Mouse (Mus musculus) kidney, postnatal 0 days (tissue): ENCODE results near the gene Pole. TPM values are rescaled to one million over a fixed set of nuclear protein-coding genes. Genes with fewer than 3 reads are reported as not detected.
A peak's percentile ranks its signal among the peaks of the same experiment; 100 is the strongest.

ENCODE experiments used
- ATAC-seq: fragments of 200-750 bp; cut with Nextera tagmentation; replicated peaks from 2 replicates; pipeline ENCODE4 v1.8.0; 2017; ENCODE audit warnings: low read depth, moderate number of reproducible peaks, moderate TSS enrichment, moderate library complexity; ENCODE audit not compliant: low FRiP score
- DNase-seq: peaks from one replicate; pipeline ENCODE4 v3.0.0-alpha.2; 2016; ENCODE audit warnings: low spot score
- H3K27ac ChIP-seq: fragments of 300-500 bp; sonication (generic); 2 replicates; pipeline ENCODE4 v1.5.1; 2014; ENCODE audit warnings: mild to moderate bottlenecking
- H3K27me3 ChIP-seq: fragments of 300-500 bp; sonication (generic); 2 replicates; pipeline ENCODE4 v1.6.1; 2014; ENCODE audit warnings: low read length, mixed read lengths; ENCODE audit not compliant: insufficient read depth
- H3K36me3 ChIP-seq: fragments of 300-500 bp; sonication (generic); 2 replicates; pipeline ENCODE4 v1.6.1; 2014; ENCODE audit warnings: low read length, mixed read lengths; ENCODE audit not compliant: insufficient read depth
- H3K4me1 ChIP-seq: fragments of 300-500 bp; sonication (generic); replicated peaks from 2 replicates; pipeline ENCODE4 v1.6.1; 2014; ENCODE audit warnings: antibody characterized with exemption, low read length, mixed read lengths; ENCODE audit not compliant: insufficient read depth
- H3K4me2 ChIP-seq: fragments of 300-500 bp; sonication (generic); 2 replicates; pipeline ENCODE4 v1.6.1; 2014; ENCODE audit warnings: mild to moderate bottlenecking, low read length, moderate library complexity, mixed read lengths
- H3K4me3 ChIP-seq: fragments of 300-500 bp; sonication (generic); replicated peaks from 2 replicates; pipeline ENCODE4 v1.5.1; 2014; ENCODE audit warnings: low read depth, low read length
- H3K9ac ChIP-seq: fragments of 300-500 bp; sonication (generic); 2 replicates; pipeline ENCODE4 v1.6.1; 2014; ENCODE audit warnings: low read depth, low read length
- H3K9me3 ChIP-seq: fragments of 300-500 bp; sonication (generic); replicated peaks from 2 replicates; pipeline ENCODE4 v1.6.1; 2016; ENCODE audit warnings: low read length, inconsistent platforms, mixed read lengths
- CTCF ChIP-seq: IDR thresholded peaks from 2 replicates; pipeline ENCODE4 v1.5.1; 2016; ENCODE audit warnings: antibody characterized with exemption, low read depth, mild to moderate bottlenecking, moderate library complexity
- WGBS: fragments of 180-500 bp; shearing (Covaris S2); extraction: QIAGEN DNeasy Blood & Tissue Kit; methylation state at CpG from one replicate; pipeline ENCODE4 v1.1.7; 2014; 5-methylcytosine and 5-hydroxymethylcytosine counted together
- polyA plus RNA-seq: library from polyadenylated mRNA; unstranded; fragments of >200 nt; fragmentation: Nextera tagmentation; extraction: Ambion mirVana; gene quantifications from 2 replicates; pipeline ENCODE4 v1.2.1, GENCODE M21; 2015

Pole gene
- polyA plus RNA-seq, 1 experiment from 2014 or later, result 11.1 TPM

DNA sequence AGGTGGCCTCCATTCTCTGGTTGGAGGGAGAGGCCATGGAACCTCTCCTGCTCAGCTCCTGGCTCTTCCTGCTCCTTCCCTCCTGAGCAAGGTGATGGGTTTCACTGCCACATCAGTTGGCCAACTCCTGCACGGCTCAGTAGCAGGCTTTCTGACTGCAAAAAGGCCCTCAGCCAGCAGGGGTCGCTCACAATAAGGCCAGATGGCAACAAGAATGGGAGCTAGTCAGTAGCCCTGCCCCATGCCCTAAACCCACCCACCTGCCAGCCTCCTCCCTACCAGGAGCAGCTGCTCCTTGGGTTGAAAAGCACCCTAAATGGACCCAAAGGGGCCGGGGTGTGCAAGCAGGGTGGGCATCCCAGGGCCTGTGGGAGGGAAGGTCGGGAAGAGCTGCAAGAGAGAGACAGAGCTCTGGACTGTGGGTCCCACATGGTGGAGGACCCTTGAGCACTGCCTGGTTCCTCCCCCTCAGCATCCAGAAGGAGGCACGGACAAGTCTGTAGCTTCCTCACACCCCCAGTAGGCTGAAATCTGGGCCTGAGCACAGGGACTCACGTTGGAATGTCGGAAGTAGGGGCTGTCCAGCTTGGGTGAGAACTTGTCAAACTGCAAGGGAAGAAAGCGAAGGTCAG is 90.8 kb downstream of the Pole start:
- Histone ChIP-seq H3K4me1 (no peaks in the 10 kb centered on the region), H3K4me2 (no peak overlapping the region), H3K36me3 (peaks cover 35% of the 10 kb centered on the region), H3K27me3 (no peaks in the 10 kb centered on the region), H3K9me3 (no peaks in the 10 kb centered on the region), H3K27ac (no peak overlapping the region), H3K9ac (no peak overlapping the region), H3K4me3 (no peak overlapping the region)
- peak; percentile 75 for TF ChIP-seq CTCF
- DNase-seq, result peak; percentile 52
- WGBS, result 51% methylated on average over 8 of the region's 8 CpGs
- no peak; the same call in 1 of the 2 replicates for ATAC-seq

DNA sequence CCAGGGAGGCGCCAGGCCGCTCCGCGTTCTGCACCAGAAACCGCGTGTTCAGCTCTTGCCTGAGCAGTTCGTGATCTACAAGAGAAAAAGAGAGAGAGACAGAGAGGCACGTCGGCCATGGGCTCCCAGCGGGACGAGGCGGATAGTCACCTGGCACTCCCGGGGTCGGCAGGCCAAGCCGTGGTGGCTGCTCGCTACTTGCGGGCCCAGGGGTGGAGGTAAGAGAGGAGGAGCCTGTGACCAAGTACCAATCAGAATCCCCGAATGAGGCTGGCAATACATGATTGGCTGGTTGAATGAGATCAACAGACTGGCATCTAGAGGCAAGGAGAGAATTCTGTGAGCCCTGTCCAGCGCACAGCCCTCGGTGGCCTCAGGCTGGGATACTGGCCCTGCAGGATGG is 92.1 kb downstream of the Pole start:
- Histone ChIP-seq H3K9me3 (no peaks in the 10 kb centered on the region), H3K36me3 (peaks cover 35% of the 10 kb centered on the region), H3K27me3 (no peaks in the 10 kb centered on the region), H3K4me1 (no peaks in the 10 kb centered on the region), H3K9ac (no peak overlapping the region), H3K27ac (no peak overlapping the region), H3K4me3 (no peak overlapping the region), H3K4me2 (no peak overlapping the region)
- ATAC-seq (peak; percentile 67), DNase-seq (peak; percentile 16)
- TF ChIP-seq CTCF, result no peak
- WGBS, result 40% methylated on average over 20 of the region's 20 CpGs

DNA sequence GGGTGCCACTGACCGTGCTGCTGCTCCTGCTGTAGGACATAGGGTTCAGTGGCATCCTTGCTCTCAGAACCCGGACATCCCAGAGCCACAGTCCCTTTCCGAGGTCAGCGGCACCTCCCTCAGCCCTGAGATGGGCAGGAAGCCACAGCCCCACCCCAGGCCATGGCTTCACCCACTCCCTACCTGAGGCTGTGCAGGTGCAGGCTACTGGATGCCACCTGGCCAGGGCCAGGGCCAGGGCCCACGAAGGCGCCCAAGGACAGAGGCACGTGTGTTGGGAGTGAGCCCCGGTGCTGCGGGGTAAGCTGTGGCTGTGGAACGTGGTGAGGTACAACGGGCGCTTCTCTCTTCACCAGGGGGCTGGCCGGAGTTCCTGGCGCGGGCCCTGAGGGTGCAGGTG is 93.0 kb downstream of the Pole start:
- peaks cover 26% of the 10 kb centered on the region for H3K36me3 ChIP-seq
- ATAC-seq, result no peak
- no peaks in the 10 kb centered on the region for H3K9me3 ChIP-seq
- no peak overlapping the region for H3K27ac ChIP-seq
- no peaks in the 10 kb centered on the region for H3K4me1 ChIP-seq
- no peak overlapping the region for H3K9ac ChIP-seq
- no peaks in the 10 kb centered on the region for H3K27me3 ChIP-seq
- no peak overlapping the region for H3K4me2 ChIP-seq
- no peak for TF ChIP-seq CTCF
- DNase-seq, result no peak
- 91% methylated on average over 15 of the region's 15 CpGs for WGBS
- H3K4me3 ChIP-seq, result no peak overlapping the region

DNA sequence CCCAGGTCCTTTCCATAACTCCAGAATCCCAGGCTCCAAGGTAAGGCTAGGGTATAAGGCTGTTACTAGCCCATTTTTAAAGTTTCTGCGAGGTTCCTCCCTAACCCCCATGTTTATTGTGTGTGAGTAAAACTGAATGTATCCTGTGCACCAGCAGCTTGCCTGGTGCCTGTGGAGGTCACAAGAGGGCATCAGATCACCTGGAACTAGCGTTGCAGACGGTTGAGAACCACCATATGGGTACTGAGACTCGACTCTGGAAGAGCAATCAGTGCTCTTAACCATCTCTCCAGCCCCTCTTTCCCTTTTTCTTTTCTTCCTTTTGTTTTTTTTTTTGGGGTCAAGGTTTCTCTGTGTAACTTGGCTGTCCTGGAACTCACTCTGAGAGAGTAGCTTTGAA is 93.7 kb downstream of the Pole start:
- no peak for TF ChIP-seq CTCF
- no peak for ATAC-seq
- Histone ChIP-seq H3K27ac (no peak overlapping the region), H3K9me3 (no peaks in the 10 kb centered on the region), H3K36me3 (peaks cover 22% of the 10 kb centered on the region; the same call in 1 of the 2 replicates), H3K4me2 (no peak overlapping the region), H3K4me1 (no peaks in the 10 kb centered on the region), H3K27me3 (no peaks in the 10 kb centered on the region), H3K4me3 (no peak overlapping the region), H3K9ac (no peak overlapping the region)
- 81% methylated on average over 4 of the region's 4 CpGs for WGBS
- no peak for DNase-seq

DNA sequence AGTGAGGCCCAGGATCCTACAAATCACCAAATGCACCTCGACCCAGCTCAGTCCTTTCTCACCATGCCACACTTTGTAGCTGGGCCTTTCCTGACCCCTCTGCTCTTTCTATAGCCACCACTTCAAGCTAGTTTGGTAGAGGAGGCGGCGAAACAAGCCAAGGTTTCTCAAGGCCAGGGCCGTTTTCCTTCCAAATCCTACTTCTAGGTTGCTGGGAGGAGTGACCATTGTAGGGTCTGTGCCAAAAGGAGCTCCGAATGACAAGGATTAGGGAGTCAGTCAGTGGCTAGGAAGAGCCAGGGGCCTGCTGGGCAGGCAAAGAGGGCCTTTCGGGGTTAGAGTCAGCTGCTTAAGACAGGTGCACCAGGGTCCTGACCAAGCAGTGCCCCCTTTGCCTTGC is 98.4 kb downstream of the Pole start:
- WGBS, result 86% methylated on average over 6 of the region's 6 CpGs
- Histone ChIP-seq H3K27ac (no peak overlapping the region), H3K9me3 (no peaks in the 10 kb centered on the region), H3K4me1 (peaks cover 12% of the 10 kb centered on the region; the same call in 1 of the 2 replicates), H3K4me3 (no peak overlapping the region), H3K9ac (no peak overlapping the region), H3K4me2 (no peak overlapping the region), H3K27me3 (no peaks in the 10 kb centered on the region), H3K36me3 (no peaks in the 10 kb centered on the region)
- DNase-seq, result no peak
- no peak for TF ChIP-seq CTCF
- no peak for ATAC-seq

DNA sequence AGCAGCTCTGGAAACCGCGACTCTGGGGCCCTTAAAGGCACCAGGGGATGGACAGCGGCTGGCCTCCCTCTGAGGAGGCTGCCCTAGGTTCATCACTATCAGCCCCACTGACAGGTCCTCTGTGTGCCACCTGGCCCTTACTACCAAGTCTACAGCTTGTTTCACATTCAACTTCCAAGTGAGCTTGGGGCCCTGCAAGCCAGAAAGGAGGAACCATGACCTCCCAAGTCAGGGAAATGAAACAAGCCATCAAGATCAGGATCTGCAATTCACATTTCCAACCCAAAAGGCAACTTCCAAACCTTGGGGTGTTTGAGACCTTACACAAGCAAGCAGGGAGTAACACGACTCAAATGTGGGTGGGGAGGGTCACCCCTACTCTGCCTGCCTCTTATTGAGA is 99.2 kb downstream of the Pole start:
- Histone ChIP-seq H3K9ac (no peak overlapping the region), H3K4me2 (no peak overlapping the region), H3K27me3 (no peaks in the 10 kb centered on the region), H3K4me1 (peaks cover 12% of the 10 kb centered on the region; the same call in 1 of the 2 replicates), H3K4me3 (no peak overlapping the region), H3K27ac (no peak overlapping the region), H3K9me3 (no peaks in the 10 kb centered on the region), H3K36me3 (no peaks in the 10 kb centered on the region)
- ATAC-seq, result no peak
- no peak for TF ChIP-seq CTCF
- 61% methylated on average over 4 of the region's 4 CpGs for WGBS
- DNase-seq, result no peak
